Mouse (Mus musculus) kidney, adult 2 months (tissue): ENCODE measurements around the gene Kpnb1.

Experiments
- CTCF ChIP-seq: fragments of 200-500 bp; conservative IDR thresholded peaks from 2 replicates; pipeline ENCODE4 v1.5.1; 2011; ENCODE audit warnings: low read depth, mild to moderate bottlenecking, control low read depth, low read length, moderate library complexity, mixed read lengths; ENCODE audit not compliant: insufficient read depth, insufficient read length
- POLR2A ChIP-seq: fragments of 200-500 bp; IDR thresholded peaks from one replicate; pipeline ENCODE4 v1.6.1; 2011; ENCODE audit warnings: low read depth, low read length, control low read depth

GRCm38 (mm10) chr11:97133270-97133669, 54.4 kb downstream of the Kpnb1 start:
- TF ChIP-seq POLR2A, result no peak
- TF ChIP-seq CTCF, result no peak
